In the genomic region with DNA sequence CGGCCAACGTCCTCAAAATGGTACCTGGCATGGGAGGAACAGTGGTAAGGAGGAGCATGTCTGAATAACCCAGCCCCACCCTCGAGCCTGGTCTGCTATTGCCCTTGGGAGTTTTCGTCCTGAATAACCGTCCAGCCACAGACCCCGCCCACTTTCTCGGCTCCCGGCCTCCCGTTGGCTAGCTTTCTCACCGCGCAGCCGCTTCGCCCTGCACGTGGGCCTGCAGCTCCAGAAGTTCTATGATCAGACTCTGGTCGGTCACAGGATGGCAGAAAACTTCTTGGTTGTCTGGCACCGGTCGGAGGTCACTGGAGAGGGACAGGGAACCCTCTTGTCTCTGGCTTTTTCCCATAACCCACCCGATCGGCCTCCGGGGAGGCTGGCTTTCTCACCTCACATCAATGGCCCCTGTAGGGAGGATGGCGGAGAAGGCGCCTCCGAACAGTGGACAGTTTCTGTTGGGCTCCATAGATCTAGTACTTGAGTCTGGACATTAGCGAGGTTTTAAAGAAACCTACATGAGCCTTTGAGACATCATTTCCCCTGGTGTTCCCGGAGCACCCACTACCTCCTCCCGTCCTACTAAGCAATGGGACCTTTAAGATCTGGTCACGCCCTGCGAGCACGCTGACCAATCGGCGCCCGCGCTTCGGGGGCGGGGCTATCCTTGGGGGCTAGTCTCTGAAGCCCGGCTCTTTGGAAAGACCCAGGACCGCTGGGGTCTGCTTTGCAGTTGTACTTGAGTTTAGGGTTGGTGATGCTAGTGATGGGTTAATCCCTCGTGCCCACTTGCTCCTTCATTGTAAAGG, we compare ENCODE assay signal across 7 mouse cellular contexts. TPM values are rescaled to one million over a fixed set of nuclear protein-coding genes. Genes with fewer than 3 reads are reported as not detected.
A peak's percentile ranks its signal among the peaks of the same experiment; 100 is the strongest.
DNase-seq lines count a peak whose midpoint lies in the region; ATAC-seq lines count a peak whose summit lies in the region.
"Not testable (repeated sequence)": the region's sequence is repeated elsewhere in the genome, so short reads cannot be mapped to it uniquely, and the experiment has no call there.

No protein-coding gene starts in this region.

- H3K27ac ChIP-seq in embryonic facial prominence, embryonic 11.5 days (replicated peaks; ENCODE audit: low read depth, low read length); midbrain, embryonic 12.5 days (replicated peaks): not testable (repeated sequence)
- peak overlapping the region; percentile 79 for H3K27ac ChIP-seq in limb, embryonic 10.5 days

- H3K4me1 ChIP-seq in embryonic facial prominence, embryonic 11.5 days (ENCODE audit: control insufficient read depth, insufficient read depth, low read length): not testable (repeated sequence)
- peaks cover 26% of the 10 kb centered on the region for H3K4me1 ChIP-seq in limb, embryonic 10.5 days
- peaks cover 10% of the 10 kb centered on the region for H3K4me1 ChIP-seq in midbrain, embryonic 12.5 days

- not testable (repeated sequence) for H3K27me3 ChIP-seq in embryonic facial prominence, embryonic 11.5 days (ENCODE audit: control insufficient read depth, insufficient read depth, low read length); limb, embryonic 10.5 days (ENCODE audit: low read depth, poor library complexity, severe bottlenecking)
- H3K27me3 ChIP-seq in midbrain, embryonic 12.5 days: peaks cover 24% of the 10 kb centered on the region

- H3K9me3 ChIP-seq in embryonic facial prominence, embryonic 11.5 days (replicated peaks; ENCODE audit: control insufficient read depth, low read length); limb, embryonic 10.5 days (replicated peaks); midbrain, embryonic 12.5 days: not testable (repeated sequence)

- peak overlapping the region; percentile 43 for H3K9ac ChIP-seq in embryonic facial prominence, embryonic 11.5 days (replicated peaks; ENCODE audit: low read length)
- H3K9ac ChIP-seq in midbrain, embryonic 12.5 days (replicated peaks): peak overlapping the region; percentile 37

- peak; percentile 79 for ATAC-seq in embryonic facial prominence, embryonic 11.5 days (replicated peaks; ENCODE audit: insufficient number of reproducible peaks, low FRiP score, low TSS enrichment, low read depth)
- ATAC-seq in midbrain, embryonic 12.5 days (ENCODE audit: low FRiP score, low read depth): peak; percentile 85

- WGBS in embryonic facial prominence, embryonic 11.5 days: under 1% methylated on average over 37 of the region's 38 CpGs
- WGBS in limb, embryonic 10.5 days: under 1% methylated on average over 38 of the region's 38 CpGs
- under 1% methylated on average over 38 of the region's 38 CpGs for WGBS in midbrain, embryonic 12.5 days

- H3K36me3 ChIP-seq in embryonic facial prominence, embryonic 11.5 days (replicated peaks; ENCODE audit: control insufficient read depth, insufficient read depth, low read depth, low read length); limb, embryonic 10.5 days; midbrain, embryonic 12.5 days: not testable (repeated sequence)

- DNase-seq in adrenal gland, postnatal 14 days: peak; percentile 94
- peak; percentile 95 for DNase-seq in embryonic facial prominence, embryonic 11.5 days (ENCODE audit: low spot score)
- peak; percentile 99 for DNase-seq in heart, adult 11 months
- peak; percentile 89 for DNase-seq in kidney, adult 11 months
- DNase-seq in limb, embryonic 10.5 days (ENCODE audit: low spot score): peak; percentile 92
- DNase-seq in skeletal muscle tissue, adult 2 months (ENCODE audit: low read depth, low spot score): peak; percentile 73

- H3K4me3 ChIP-seq in embryonic facial prominence, embryonic 11.5 days (ENCODE audit: low read depth, low read length): peak overlapping the region; percentile 42
- H3K4me3 ChIP-seq in limb, embryonic 10.5 days: peak overlapping the region; percentile 60
- peak overlapping the region; percentile 50 for H3K4me3 ChIP-seq in midbrain, embryonic 12.5 days

- H3K4me2 ChIP-seq in embryonic facial prominence, embryonic 11.5 days (ENCODE audit: low read depth, low read length): peak overlapping the region; percentile 68
- H3K4me2 ChIP-seq in midbrain, embryonic 12.5 days (replicated peaks): peak overlapping the region; percentile 65

RNA-seq across cellular contexts. Expression of a gene that starts 1.5 kb away (rescaled TPM):
- total RNA-seq in adrenal gland, postnatal 14 days (2021): 16.3 and 24.8 TPM in 2 replicates
- polyA plus RNA-seq in embryonic facial prominence, embryonic 11.5 days (2014; fragmentation: Nextera tagmentation; extraction: Ambion mirVana): 69.2 and 71.2 TPM in 2 replicates
- 88.6 and 115 TPM in 2 replicates for polyA plus RNA-seq in limb, embryonic 10.5 days (2016; fragmentation: Nextera tagmentation; extraction: Ambion mirVana)
- 39.2 and 42.1 TPM in 2 replicates for polyA plus RNA-seq in midbrain, embryonic 12.5 days (2016; fragmentation: Nextera tagmentation; extraction: Ambion mirVana)

RNA-seq across cellular contexts. Expression of a gene that starts 5.5 kb away (rescaled TPM):
- 54.6 and 55.8 TPM in 2 replicates for total RNA-seq in adrenal gland, postnatal 14 days (2021)
- polyA plus RNA-seq in embryonic facial prominence, embryonic 11.5 days (2014; fragmentation: Nextera tagmentation; extraction: Ambion mirVana): 2.0 and 2.4 TPM in 2 replicates
- 2.4 and 3.2 TPM in 2 replicates for polyA plus RNA-seq in limb, embryonic 10.5 days (2016; fragmentation: Nextera tagmentation; extraction: Ambion mirVana)
- polyA plus RNA-seq in midbrain, embryonic 12.5 days (2016; fragmentation: Nextera tagmentation; extraction: Ambion mirVana): 1.7 and 1.9 TPM in 2 replicates

RNA-seq across cellular contexts. Expression of a gene that starts 16.2 kb away (rescaled TPM):
- total RNA-seq in adrenal gland, postnatal 14 days (2021): 28.7 and 31.9 TPM in 2 replicates
- 4.4 and 4.5 TPM in 2 replicates for polyA plus RNA-seq in embryonic facial prominence, embryonic 11.5 days (2014; fragmentation: Nextera tagmentation; extraction: Ambion mirVana)
- polyA plus RNA-seq in limb, embryonic 10.5 days (2016; fragmentation: Nextera tagmentation; extraction: Ambion mirVana): 8.0 and 9.0 TPM in 2 replicates
- 5.9 and 6.7 TPM in 2 replicates for polyA plus RNA-seq in midbrain, embryonic 12.5 days (2016; fragmentation: Nextera tagmentation; extraction: Ambion mirVana)

RNA-seq across cellular contexts. Expression of a gene that starts 34.8 kb away (rescaled TPM):
- total RNA-seq in adrenal gland, postnatal 14 days (2021): 28.1 and 29.0 TPM in 2 replicates
- 34.4 and 34.8 TPM in 2 replicates for polyA plus RNA-seq in embryonic facial prominence, embryonic 11.5 days (2014; fragmentation: Nextera tagmentation; extraction: Ambion mirVana)
- polyA plus RNA-seq in limb, embryonic 10.5 days (2016; fragmentation: Nextera tagmentation; extraction: Ambion mirVana): 66.5 and 70.0 TPM in 2 replicates
- 34.7 and 38.7 TPM in 2 replicates for polyA plus RNA-seq in midbrain, embryonic 12.5 days (2016; fragmentation: Nextera tagmentation; extraction: Ambion mirVana)

RNA-seq across cellular contexts. Expression of a gene that starts 42.3 kb away (rescaled TPM):
- 24.2 and 27.9 TPM in 2 replicates for total RNA-seq in adrenal gland, postnatal 14 days (2021)
- 63.2 and 68.3 TPM in 2 replicates for polyA plus RNA-seq in embryonic facial prominence, embryonic 11.5 days (2014; fragmentation: Nextera tagmentation; extraction: Ambion mirVana)
- polyA plus RNA-seq in limb, embryonic 10.5 days (2016; fragmentation: Nextera tagmentation; extraction: Ambion mirVana): 103 and 104 TPM in 2 replicates
- polyA plus RNA-seq in midbrain, embryonic 12.5 days (2016; fragmentation: Nextera tagmentation; extraction: Ambion mirVana): 72.4 and 77.1 TPM in 2 replicates
